Mouse (Mus musculus): ENCODE data around the gene Zbtb16. TPM values are rescaled to one million over a fixed set of nuclear protein-coding genes. Genes with fewer than 3 reads are reported as not detected.

The Zbtb16 gene
- polyA plus RNA-seq, 1 experiment from 2014 or later, result 11.3 TPM

DNA sequence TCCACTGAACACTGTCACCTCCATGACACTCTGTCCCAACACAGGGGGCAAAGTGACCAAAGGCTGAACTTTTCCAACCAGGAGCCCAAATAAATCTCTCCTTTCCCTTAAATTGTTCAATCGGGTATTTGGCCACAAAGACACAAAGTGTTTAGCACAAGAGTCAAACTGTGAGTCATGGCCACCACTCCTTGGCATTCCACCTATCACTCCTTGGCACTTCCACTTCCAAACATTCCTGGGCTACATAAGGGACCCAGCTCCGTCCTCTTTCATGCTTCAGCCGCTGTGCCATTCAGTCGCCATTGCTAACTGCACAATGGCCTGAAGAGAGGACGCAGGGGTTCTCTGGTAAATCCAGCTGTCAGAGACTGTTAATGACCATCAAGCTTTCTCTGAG, 151.9 kb downstream of the Zbtb16 start:
- H3K4me3 ChIP-seq, result no peak overlapping the region
- no peaks in the 10 kb centered on the region for H3K36me3 ChIP-seq
- peaks cover 36% of the 10 kb centered on the region for H3K4me1 ChIP-seq
- 61% methylated on average over 5 of the region's 5 CpGs for WGBS
- no peaks in the 10 kb centered on the region for H3K9me3 ChIP-seq
- H3K4me2 ChIP-seq (replicated peaks), result no peak overlapping the region
- H3K9ac ChIP-seq (replicated peaks), result no peak overlapping the region
- no peak for ATAC-seq (ENCODE audit: low FRiP score, low read depth)
- peak overlapping the region; percentile 11; the same call in 1 of the 2 replicates for H3K27ac ChIP-seq (replicated peaks)
- H3K27me3 ChIP-seq, result no peaks in the 10 kb centered on the region

DNA sequence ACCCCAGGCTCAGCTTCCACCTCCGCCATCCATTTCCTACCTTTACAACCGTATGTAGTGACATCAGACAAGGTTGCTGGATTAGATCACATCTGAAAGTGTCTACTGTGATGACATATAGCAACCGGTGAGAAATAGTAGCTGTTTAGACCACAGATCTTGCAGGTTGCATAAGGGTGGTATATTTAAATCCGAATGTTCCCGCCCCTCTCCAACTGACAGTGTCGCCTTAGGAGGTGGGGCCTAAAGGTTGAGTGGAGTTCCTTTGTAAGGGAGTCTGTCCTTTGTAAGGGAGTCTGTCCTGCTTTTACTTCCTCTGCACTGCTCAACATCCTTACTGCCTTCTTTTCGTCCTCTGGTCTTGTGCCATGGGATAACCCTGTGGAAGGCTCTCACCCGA, 154.8 kb downstream of the Zbtb16 start:
- Histone ChIP-seq H3K9ac (replicated peaks) (no peak overlapping the region), H3K4me1 (peaks cover 55% of the 10 kb centered on the region), H3K9me3 (no peaks in the 10 kb centered on the region), H3K27ac (replicated peaks) (no peak overlapping the region), H3K27me3 (no peaks in the 10 kb centered on the region), H3K4me2 (replicated peaks) (no peak overlapping the region), H3K36me3 (no peaks in the 10 kb centered on the region), H3K4me3 (no peak overlapping the region)
- no peak for ATAC-seq (ENCODE audit: low FRiP score, low read depth)
- 88% methylated on average over 8 of the region's 8 CpGs for WGBS

DNA sequence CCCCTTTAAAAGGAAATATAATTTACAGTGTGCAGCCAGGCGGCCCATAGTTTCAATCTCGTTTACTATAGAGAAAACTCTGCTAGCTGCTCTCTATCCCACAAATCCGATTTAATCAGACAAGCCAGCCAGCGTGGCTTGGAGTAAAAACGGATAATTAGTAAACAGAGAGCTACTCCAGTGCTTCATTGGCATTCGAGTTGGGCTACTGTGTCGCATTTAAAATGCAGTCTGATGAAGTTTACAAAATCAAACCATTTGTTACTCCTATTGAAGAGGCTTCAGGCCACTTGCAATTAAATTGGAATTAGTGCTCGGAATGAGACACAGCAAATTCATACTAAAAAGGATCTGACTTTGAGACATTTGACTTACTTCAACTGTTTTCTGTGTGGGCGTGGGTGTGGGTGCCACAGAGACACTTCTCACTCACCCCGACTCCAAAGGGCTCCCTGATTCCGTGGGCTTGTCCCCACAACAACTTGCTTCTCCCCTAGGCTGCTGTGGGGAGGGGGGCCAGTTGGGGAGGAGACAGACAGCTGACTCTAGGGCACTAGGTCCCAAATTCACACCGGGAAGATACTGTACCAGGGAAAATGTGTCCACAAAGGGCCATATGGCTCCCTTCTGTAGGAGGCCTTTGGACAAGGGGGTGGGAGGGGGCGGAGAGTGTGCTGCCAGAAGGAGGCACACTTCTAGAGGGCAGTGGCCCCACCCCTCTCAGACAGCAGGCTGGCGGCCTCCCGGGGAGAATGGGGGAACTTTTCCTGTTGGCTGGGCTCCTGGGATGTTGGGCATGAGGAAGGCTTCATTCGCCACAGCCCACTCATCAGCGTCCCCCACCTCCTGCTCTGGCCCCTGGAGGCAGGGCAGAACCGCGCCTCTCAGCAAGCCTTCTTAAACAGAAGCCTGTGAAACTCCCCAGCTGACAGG, 157.3 kb downstream of the Zbtb16 start:
- WGBS, result 8% methylated on average over 19 of the region's 19 CpGs
- Histone ChIP-seq H3K27me3 (no peaks in the 10 kb centered on the region), H3K4me2 (replicated peaks) (peak overlapping the region; percentile 36), H3K4me1 (peaks cover 54% of the 10 kb centered on the region), H3K36me3 (no peaks in the 10 kb centered on the region), H3K4me3 (no peak overlapping the region), H3K27ac (replicated peaks) (peak overlapping the region; percentile 81), H3K9me3 (no peaks in the 10 kb centered on the region), H3K9ac (replicated peaks) (no peak overlapping the region)
- peak; percentile 84 for ATAC-seq (ENCODE audit: low FRiP score, low read depth)

DNA sequence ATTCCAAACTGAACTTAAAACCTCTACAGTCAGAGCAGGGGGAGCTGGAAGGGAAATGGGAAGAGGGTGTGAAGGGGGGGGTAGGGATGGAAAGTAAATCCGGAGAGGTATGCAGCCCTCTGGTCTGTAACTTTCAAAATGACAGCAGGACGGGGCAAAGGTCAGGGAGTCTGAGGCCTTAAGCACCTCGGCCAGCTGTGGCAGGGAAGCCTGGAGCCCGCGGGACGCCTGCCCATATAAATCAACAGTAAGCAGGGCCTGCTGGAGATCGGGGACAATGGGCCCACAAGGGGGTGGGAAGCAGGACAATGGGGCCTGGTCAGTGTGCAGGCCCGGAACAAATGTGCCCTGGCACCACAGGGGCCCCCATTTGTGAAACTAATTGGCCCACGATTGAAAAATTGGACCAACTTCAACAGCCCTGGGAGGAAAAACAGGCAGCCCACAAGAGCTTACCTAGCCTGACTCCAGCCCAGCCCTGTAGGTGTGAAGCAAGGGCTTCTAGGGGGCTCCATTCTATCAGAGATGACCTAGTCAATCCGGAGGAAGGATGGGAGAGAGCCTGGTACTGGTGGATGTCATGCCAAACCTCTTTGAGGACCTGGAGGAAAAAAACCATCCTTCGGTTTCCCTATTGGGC, 160.8 kb downstream of the Zbtb16 start:
- peak; percentile 41; the same call in 1 of the 2 replicates for ATAC-seq (ENCODE audit: low FRiP score, low read depth)
- Histone ChIP-seq H3K27ac (replicated peaks) (peak overlapping the region; percentile 68), H3K4me2 (replicated peaks) (0 out of 2 replicates have a peak overlapping the region, but pooled peaks have one; percentile 13), H3K36me3 (no peaks in the 10 kb centered on the region), H3K4me3 (no peak overlapping the region), H3K9ac (replicated peaks) (no peak overlapping the region; the same call in 1 of the 2 replicates), H3K9me3 (no peaks in the 10 kb centered on the region), H3K4me1 (peaks cover 61% of the 10 kb centered on the region), H3K27me3 (0 out of 2 replicates have a peak, but pooled peaks cover 3% of the 10 kb centered on the region)
- 6% methylated on average over 11 of the region's 11 CpGs for WGBS

DNA sequence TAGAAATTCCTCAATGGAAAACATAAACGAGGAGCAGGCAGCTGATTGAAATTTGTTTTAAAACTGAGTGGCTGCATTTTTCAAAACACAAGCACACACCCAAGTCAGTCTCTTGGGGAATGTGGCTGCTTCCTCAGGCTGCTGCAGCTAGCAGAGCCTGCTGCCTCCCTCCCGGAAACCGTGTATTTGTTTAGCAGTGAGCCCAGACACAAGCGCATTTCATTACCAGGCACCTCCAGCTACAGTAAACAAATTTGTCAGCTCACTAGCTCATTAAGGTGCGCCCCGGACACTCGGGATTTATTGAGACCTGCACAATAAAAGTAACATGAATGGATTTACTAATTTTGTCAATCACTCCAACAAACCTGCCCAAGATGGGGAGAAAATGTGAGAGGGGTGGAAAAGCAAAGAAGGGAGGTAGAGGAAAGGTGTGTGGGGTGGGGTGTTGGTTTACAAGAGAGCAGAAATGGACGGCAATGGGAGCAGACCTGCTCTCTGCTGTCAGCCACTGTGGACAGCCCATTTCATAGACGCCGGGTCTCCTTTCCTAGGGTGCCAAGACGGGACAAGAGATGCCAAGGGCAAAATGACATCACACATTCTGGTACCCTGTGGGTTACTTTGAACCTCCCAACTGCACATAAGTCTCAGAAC, 161.5 kb downstream of the Zbtb16 start:
- Histone ChIP-seq H3K4me2 (replicated peaks) (no peak overlapping the region), H3K9ac (replicated peaks) (no peak overlapping the region; the same call in 1 of the 2 replicates), H3K27me3 (0 out of 2 replicates have a peak, but pooled peaks cover 3% of the 10 kb centered on the region), H3K27ac (replicated peaks) (peak overlapping the region; percentile 68), H3K4me1 (peaks cover 59% of the 10 kb centered on the region), H3K9me3 (no peaks in the 10 kb centered on the region), H3K36me3 (no peaks in the 10 kb centered on the region), H3K4me3 (no peak overlapping the region)
- 7% methylated on average over 11 of the region's 11 CpGs for WGBS
- no peak for ATAC-seq (ENCODE audit: low FRiP score, low read depth)

DNA sequence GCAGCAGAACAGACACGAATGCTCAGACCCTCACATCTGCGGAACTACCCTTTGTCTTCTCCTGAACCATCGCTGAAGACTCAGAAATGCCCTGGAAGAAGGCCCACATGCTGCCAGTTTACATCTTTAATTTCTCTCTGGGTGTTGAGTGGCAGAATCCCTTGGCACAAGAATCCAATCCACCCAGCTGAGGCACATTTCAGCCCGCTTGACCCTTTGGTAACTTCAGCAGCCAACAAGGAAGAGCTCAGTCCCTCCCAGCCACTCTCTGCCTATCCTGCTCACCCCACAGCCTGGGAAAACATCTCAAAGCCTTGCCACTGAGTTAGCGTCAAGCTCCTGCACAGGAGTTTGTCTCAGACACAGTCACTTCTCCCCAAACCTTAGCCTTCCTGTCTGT, 162.2 kb downstream of the Zbtb16 start:
- H3K9me3 ChIP-seq, result no peaks in the 10 kb centered on the region
- H3K4me1 ChIP-seq, result peaks cover 52% of the 10 kb centered on the region
- H3K9ac ChIP-seq (replicated peaks), result no peak overlapping the region
- H3K27ac ChIP-seq (replicated peaks), result peak overlapping the region; percentile 68
- 18% methylated on average over 5 of the region's 5 CpGs for WGBS
- H3K27me3 ChIP-seq, result 0 out of 2 replicates have a peak, but pooled peaks cover 3% of the 10 kb centered on the region
- H3K36me3 ChIP-seq, result no peaks in the 10 kb centered on the region
- ATAC-seq (ENCODE audit: low FRiP score, low read depth), result no peak
- H3K4me3 ChIP-seq, result no peak overlapping the region
- H3K4me2 ChIP-seq (replicated peaks), result no peak overlapping the region

DNA sequence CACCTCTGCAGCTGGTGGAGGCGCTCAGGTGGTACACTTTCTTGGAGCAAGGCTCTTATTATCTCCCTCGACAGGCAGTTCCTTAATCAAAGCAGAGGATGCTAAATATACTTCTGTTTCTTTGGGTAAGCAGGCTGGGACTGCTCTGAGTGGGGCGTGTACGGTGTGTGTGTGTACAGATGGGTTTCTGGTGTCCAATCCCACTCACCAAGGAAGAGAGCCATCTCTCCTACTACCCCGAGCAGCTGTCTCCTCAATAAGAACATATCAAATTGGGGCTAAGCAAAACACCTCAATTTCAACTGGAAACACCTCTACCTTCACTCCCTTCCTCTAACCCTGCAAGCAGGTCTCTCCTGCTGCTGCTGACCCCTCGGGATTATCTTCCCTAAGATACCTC, 162.8 kb downstream of the Zbtb16 start:
- WGBS, result 65% methylated on average over 6 of the region's 6 CpGs
- Histone ChIP-seq H3K4me3 (no peak overlapping the region), H3K9me3 (no peaks in the 10 kb centered on the region), H3K27ac (replicated peaks) (peak overlapping the region; percentile 68), H3K9ac (replicated peaks) (no peak overlapping the region), H3K36me3 (no peaks in the 10 kb centered on the region), H3K27me3 (0 out of 2 replicates have a peak, but pooled peaks cover 3% of the 10 kb centered on the region), H3K4me2 (replicated peaks) (no peak overlapping the region), H3K4me1 (peaks cover 47% of the 10 kb centered on the region)
- ATAC-seq (ENCODE audit: low FRiP score, low read depth), result no peak

DNA sequence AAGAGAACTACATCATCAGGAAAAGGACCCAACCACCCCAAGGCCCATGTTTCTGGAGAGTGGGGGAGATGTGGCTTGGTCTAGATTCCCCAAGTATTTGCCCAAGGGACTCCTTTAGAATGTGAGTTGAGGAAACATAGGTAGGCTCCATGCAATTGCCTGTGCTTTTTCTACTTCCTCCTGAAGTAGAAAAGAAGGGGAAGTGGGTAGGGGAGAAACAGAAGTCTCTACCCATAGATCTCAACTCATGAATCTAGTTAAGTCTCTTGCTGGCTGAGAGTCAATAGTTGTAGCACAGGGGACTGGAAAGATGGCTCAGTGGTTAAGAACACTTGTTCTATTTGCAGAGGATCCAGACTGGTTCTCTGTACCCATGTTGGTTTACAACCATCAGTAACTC, 164.2 kb downstream of the Zbtb16 start:
- ATAC-seq (ENCODE audit: low FRiP score, low read depth), result no peak
- Histone ChIP-seq H3K4me3 (no peak overlapping the region), H3K36me3 (no peaks in the 10 kb centered on the region), H3K4me1 (peaks cover 35% of the 10 kb centered on the region), H3K9me3 (no peaks in the 10 kb centered on the region), H3K27me3 (0 out of 2 replicates have a peak, but pooled peaks cover 3% of the 10 kb centered on the region), H3K4me2 (replicated peaks) (no peak overlapping the region), H3K27ac (replicated peaks) (no peak overlapping the region), H3K9ac (replicated peaks) (no peak overlapping the region)

DNA sequence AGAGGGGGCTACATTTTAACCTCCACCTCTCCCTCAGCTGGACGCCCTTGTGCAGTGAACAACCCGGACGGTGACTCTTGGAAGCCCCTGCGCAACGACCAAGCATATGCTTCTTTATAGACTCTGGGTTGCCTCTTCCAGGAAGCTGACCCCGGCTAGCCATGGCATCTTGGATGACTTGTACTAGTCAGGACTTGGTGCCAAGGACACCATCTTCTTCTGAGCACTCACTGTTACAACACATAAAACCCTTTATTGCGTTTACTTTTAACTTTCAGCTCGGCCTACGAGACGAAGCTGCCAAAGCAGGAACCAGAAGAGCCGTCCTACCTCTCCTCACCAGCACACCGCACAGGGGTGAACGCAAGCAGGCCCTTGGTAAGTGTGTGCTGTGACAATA, 165.9 kb downstream of the Zbtb16 start:
- H3K36me3 ChIP-seq, result no peaks in the 10 kb centered on the region
- H3K9ac ChIP-seq (replicated peaks), result no peak overlapping the region
- H3K4me1 ChIP-seq, result peaks cover 23% of the 10 kb centered on the region
- H3K27ac ChIP-seq (replicated peaks), result no peak overlapping the region
- H3K27me3 ChIP-seq, result 0 out of 2 replicates have a peak, but pooled peaks cover 4% of the 10 kb centered on the region
- no peak overlapping the region for H3K4me2 ChIP-seq (replicated peaks)
- no peak overlapping the region for H3K4me3 ChIP-seq
- no peak for ATAC-seq (ENCODE audit: low FRiP score, low read depth)
- no peaks in the 10 kb centered on the region for H3K9me3 ChIP-seq
- 89% methylated on average over 13 of the region's 13 CpGs for WGBS

DNA sequence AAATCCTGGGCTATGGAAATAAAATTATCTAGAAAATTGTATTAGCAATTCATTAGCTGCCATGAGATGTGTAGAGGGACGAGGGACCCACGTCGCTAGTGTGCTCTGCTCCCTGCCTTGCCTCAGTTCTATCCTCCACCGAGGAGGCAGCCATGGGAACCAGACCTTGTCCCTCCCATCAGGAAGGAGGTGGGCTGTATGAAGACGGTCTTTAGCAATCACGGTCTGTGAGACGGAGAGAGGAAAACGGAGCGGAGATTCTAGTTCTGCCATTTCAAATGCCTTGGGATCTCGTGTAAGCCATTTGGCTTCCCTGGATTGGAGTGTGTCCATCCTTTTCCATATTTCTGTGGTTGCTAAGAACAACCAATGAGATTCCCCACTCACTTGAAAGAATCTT, 166.3 kb downstream of the Zbtb16 start:
- WGBS, result 69% methylated on average over 10 of the region's 10 CpGs
- Histone ChIP-seq H3K27ac (replicated peaks) (no peak overlapping the region), H3K9ac (replicated peaks) (no peak overlapping the region)

DNA sequence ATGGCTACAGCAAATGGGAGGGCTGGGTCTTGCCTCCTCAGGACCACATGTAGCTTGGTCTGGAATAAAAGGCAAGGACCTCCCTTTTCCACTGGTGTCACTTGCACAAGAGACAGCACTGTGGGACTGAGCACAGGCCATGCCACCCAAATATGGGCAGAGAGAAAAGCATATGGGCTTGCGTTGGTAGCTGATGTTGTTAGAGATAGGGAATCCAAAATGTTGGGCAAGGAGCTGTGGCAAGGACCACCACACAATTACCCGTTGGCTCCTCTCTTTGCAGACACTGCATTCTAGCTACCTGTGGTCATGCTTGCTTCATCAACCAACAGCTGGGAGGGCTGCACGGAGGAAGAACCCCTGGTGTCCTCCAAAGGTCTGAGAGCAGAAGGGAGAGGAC, 169.3 kb downstream of the Zbtb16 start:
- Histone ChIP-seq H3K4me1 (peaks cover 19% of the 10 kb centered on the region), H3K27ac (replicated peaks) (no peak overlapping the region), H3K36me3 (no peaks in the 10 kb centered on the region), H3K4me2 (replicated peaks) (no peak overlapping the region), H3K27me3 (0 out of 2 replicates have a peak, but pooled peaks cover 5% of the 10 kb centered on the region), H3K9me3 (no peaks in the 10 kb centered on the region), H3K4me3 (no peak overlapping the region), H3K9ac (replicated peaks) (no peak overlapping the region)
- no peak for ATAC-seq (ENCODE audit: low FRiP score, low read depth)
- 89% methylated on average over 3 of the region's 3 CpGs for WGBS

More for the DNA sequence above, 166.3 kb downstream of the Zbtb16 start:
- ATAC-seq (ENCODE audit: low FRiP score, low read depth), result no peak
- H3K36me3 ChIP-seq, result no peaks in the 10 kb centered on the region
- H3K4me1 ChIP-seq, result peaks cover 18% of the 10 kb centered on the region
- H3K4me2 ChIP-seq (replicated peaks), result no peak overlapping the region
- H3K4me3 ChIP-seq, result no peak overlapping the region
- no peaks in the 10 kb centered on the region for H3K9me3 ChIP-seq
- 0 out of 2 replicates have a peak, but pooled peaks cover 8% of the 10 kb centered on the region for H3K27me3 ChIP-seq

Measured in midbrain, embryonic 12.5 days (tissue).